Mouse (Mus musculus) right cerebral cortex, postnatal 36 days (tissue): Measurements from ENCODE around the gene Mucl3.

Experiments used
- DNase-seq, 2 experiments: peaks; one replicate each; pipeline ENCODE4 v3.0.0; 2022; ENCODE audit warnings: low spot score in 2 of 2, mixed read lengths in 1 of 2

The Mucl3 gene

DNA sequence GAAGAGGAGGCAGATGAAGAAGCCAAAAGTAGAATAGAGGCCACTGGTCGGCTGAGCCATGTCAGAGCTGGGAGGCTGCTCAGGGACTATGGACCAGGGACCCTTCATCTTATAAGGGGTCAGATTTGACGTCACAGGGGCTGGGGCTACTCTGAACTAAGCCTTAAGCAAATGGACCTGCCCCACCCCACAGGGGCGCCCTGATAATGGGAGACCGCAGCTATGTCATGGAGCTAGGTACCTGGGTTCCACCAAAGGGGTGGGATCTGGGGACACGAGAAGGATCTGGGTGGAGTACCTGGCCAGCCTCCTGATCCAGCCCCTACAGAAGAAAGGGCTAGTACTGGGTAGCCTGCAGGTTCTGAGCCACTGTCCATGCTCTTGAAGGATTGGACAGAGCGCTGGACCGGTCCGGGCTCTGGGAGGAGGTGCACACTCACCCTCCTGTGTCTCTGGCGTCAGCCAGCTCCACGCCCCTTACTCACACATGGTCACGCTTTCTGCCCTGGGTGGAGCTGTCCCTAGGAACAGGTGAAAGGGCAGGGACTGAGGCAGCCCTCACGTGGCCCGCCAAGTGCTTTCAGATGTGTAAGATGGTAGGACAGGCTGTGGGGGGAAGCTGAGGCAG is at the start of gene Mucl3:
Gene Mucl3 (minus strand): TSS at position 87 of the 628 bp plus-strand sequence.
- DNase-seq = no peak

DNA sequence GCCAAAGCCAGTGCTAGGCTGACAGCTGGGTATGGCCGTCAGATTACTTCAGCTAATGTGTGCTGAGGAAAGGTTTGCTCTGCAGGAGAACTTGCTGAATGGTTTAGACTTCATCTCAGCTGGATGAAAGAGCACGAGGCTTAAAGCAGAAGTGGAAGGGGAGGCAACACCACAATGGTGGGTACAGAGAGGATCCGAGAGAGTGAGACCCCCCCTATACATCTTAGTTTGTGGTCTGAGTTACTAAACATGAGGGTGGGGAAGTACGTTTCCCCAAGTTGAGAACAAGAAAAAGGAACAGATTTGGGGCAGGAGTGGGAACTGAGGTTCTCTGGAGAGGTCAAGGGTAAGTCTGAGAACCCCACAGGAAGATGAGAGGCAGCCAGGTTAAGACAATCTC is 48.9 kb upstream of the Mucl3 start:
- no peak for DNase-seq

DNA sequence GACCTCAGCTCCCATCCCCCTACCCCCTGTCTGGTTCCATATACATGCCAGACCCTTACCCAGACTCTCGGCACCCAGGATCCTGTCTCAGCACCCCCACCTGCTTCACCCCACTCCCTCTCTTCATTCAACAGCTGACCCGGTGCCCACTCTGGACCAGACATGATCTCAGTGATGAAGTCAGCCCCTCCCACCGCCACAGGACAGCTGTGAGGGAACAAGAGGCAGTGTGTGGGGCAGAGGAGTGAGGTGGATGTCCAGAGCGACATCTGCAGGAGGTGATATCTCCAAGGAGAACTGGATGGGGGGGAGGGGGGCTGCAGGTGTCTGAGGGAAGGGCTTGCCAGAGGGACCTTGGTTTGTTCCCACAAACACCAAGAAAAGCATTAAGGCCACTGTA is 48.3 kb upstream of the Mucl3 start:
- DNase-seq = no peak

DNA sequence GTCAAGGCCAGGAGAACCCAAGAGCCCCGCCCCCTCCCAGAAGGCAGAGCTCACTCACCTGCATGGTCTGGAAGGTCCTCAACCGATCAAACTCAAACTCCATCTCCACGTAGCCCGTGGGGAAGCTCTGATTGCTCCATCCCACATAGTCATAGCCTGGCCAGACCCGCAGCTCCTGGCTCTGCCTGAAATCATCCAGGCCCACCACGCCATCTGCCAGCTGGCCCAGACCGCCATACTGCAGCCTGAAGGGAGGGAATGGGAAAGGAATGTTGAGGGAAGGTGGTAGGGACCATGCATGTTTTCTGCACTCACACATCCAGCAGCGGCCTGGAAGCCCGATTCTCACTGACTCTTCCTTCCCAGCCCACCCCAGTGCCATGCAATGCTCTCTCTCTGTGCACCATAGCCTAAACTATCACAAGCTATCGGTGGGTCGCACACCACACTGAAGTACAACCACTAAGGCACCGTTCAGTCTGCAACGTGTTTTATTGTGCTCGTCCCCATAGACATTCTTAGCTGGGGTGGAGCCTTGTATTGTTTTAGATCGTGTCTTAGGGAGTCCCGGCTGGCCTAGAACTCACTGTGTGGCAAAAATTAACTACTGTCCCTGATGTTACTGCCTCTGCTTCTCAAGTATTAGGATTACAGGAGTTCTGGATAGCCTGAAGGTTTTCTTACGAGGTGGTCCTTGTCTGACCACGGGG is 46.6 kb upstream of the Mucl3 start:
- no peak for DNase-seq

DNA sequence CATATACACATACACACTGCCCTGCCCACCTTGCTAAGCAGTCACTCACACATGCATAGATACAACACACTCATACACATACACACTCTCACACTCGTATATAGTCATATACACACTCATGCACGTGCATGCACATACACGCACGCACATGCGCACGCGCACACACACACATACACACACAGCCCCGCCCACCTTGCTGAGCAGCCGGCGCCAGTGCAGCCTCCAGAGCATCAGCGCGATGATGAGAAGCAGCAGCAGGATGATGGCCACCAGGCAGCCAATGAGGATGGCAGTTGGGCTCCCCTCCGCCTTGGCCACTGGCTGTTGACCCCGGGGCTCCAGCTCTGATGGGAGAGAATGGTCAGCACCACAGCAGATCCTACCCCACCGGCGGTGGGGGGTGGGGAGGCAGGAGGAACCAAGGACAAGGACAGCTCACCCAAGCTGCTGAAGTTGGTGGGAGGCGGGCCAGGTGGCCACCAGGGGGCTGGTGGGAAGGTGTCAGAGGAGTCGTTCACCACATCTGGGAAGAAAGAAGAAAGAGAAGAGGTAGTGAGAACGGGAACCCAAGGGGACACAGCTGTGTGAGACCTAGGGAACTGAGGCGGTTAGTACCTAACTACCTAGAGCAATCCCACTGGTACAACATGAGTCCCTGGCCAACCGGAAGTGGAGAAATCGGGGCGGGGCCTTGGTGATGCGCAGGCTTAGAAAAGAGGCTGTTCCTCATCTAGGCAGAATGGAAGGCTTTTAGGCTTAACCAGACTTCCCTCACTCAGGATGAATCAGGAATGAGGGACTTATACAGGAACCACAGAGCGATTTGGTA is 45.1 kb upstream of the Mucl3 start:
- no peak for DNase-seq

DNA sequence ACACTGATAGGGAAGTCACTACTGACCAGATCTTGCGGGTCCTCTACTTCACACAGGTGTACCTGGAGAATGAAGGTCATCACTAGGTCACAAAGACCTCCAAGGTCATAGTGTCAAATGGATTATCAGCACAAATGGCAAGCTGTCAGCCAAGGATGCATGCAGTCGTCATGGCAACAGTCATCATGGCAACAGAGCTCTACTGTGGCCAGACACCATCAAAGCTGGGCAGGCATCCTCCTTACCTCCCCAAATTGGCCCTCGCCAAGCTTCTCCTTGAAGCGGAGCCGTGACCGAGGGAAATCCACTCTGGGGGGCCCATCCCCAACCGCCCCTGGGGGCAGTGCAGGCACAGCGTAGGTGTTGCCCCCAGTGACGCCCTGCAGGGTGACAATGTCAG is 41.6 kb upstream of the Mucl3 start:
- no peak for DNase-seq

DNA sequence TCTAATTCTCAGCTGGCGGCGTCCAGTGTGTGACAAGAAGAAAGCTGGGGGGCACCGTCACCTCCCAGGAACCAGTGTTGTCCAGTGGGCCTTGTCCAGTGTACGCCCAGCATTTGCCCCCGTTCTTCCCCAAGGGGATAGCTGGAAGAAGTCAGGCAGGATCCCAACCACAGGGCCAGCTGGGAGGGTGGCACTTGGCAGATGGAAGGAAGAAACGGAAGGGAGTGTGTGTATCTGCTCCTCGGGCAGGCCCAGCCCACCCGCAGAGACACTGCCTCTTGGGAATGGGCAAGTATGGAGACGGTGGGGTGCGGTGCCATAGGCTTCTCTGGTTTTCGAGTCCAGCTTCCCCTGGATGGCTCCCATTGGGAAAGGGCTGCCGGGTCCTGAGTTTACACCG is 38.5 kb upstream of the Mucl3 start:
- DNase-seq = no peak

DNA sequence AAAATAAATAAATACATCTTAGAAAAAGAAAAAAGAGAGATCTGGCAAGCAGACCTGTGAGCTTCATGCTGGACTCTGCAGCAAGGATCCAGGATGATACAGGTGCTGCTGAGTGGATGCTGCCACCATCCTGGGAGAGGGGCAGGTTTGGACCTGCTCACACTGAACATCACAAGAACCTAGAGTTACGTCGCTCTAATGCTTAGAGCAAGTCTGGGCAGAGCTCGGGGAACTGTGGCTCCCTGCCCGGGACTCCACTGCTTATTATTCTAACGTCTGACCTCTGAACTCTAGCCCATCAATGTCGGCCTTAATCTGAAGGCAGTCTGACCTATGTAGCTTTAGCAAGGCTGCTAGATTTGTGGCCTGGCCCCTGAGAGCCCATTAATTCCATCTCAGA is 37.1 kb upstream of the Mucl3 start:
- no peak for DNase-seq

DNA sequence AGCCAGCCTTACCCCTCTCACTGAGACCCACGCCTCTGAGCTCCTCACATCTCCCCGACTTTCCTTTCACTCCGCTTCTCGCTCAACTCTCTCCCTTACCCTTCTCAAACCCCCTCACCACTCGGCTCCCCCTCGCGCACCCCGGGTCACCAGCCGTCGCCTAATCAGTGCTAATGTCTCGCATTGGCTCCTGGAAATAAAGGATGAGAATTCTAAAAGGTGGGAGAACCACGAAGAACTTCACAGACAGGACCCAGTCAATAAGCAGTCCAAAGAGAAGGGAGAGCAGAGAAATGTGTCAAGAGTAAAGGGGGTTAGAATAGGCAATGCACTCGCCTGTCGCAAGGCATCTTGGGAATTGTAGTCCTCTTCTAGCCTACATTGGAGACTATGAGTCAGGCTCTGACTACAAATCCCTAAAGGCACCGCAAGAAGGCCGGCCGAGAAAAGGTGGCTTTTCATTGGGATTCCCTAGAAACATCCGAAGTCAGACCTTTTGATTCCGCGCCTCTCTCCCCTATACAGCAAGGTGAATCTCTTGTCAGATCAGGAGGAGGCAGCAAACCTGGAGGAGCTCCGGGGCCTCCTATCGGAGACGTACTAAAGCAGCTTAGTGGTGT is 30.0 kb upstream of the Mucl3 start, which contains the start of gene Gtf2h4:
Gene Gtf2h4 (minus strand): TSS at position 324 of the 620 bp plus-strand sequence.
- peak; percentile 86 to 94 for DNase-seq

DNA sequence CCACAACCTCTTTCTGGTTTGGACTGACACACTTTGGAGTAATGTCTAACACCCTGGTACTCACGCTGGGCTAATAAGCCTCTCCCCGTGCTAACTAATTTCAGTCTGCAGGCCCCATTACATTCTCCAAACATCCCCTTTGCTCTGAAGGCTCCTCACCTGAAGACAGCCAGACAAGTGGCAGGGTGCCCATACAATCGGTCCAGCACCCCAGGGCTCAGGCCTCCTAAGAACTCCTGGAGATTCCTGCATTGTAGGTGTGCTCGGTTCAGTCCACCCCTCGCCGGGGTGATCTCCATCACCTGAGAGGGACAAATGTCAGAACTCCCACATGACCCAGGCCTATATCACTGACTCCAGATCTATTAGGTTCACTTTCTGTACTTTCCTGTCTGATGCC is 29.0 kb upstream of the Mucl3 start:
- DNase-seq = no peak

DNA sequence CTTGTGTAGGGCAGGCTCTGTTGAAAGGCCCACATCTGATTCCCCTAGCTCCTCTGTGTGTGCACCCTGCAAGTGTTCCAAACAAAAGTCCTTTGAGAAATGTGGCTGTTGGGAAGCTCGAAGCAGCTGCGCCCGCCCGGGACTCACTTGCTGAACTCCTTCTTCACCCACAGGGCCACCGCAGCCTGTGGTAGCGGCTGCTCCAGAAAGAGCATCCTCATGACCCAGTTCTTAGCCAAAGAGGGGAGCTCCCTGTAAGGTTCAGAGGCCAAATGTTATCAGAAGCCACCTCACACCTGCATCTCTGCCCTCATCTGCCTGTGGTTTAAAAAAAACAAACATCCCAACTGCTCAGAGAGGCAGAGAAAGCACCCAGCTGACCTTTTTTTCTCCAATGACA is 28.4 kb upstream of the Mucl3 start:
- DNase-seq = no peak

DNA sequence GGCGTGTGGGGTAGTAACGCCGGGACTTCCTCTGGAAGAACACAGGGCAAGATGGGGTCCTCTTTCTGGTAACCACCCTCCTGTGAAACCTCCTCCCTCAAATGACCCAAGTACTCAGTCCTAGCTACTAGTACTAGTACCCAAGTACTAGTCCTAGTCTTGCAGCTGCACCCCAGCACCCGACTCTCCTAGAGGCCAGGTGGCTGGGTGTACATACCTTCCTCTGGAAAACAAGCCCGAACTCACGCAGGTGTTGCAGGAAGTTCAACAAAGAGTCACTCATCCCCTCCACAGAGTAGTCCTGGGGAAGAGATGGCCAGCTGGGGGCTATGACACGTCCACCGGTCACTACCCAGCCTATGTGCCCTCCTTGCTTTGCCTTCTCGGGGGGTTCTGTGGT is 26.2 kb upstream of the Mucl3 start:
- DNase-seq = no peak

DNA sequence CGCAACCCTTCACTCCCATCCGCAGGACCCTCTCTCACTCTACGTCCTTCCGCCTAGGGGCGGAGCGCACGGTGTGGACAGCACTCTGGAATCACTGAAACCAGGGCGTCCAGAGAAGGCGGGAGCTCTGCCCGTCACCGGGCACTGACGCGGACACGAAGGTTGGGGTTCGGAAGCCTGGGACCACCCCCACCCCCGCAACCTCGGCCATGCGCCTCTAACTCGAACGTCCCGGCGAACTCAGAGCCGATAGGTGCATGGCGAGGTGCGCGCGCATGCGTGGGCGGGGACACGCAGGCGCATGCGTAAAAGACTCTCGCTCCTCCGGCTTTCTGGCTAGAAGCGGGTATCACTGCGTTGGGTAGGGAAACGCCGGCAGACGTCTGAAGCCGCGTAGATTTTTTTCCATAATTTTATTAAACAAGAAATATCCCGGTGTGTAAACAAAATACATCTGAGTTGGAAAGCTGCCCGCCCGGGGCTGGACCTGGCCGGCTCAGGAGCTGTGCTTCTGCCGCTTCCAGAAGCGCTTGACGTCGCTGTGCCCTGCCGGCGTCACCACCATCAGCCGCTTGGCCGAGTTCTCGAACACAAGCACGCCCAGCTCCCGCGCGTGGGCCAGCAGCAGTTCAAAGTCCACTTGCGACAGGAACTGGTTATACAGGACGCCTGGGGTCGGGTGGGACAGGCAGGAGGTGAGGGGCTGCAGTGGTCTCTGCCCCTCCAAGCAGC is 24.0 kb upstream of the Mucl3 start, which contains the start of gene Vars2:
Gene Vars2 (minus strand): TSS at position 259 of the 732 bp plus-strand sequence.
- DNase-seq = peak; percentile 96

DNA sequence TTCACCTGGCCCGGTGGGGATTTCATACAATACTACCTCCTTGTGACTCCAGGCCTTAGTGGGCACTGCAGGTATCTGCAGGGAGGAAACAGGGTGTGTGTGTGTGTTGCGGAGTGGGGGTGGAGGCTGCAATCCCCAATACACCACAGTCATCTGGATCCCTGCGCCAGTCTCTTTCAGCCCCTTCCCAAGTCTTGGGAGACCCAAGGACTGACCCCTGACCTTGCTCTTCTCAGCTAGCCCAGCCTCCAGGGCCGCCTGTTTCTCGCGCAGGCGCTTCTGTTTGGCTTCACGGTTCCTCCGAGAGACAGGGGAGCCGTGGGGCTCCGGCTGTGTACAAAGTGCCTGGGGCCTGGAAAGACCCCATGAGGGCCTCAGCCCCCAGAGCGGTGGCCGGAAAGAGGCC is 23.4 kb upstream of the Mucl3 start:
- no peak for DNase-seq

DNA sequence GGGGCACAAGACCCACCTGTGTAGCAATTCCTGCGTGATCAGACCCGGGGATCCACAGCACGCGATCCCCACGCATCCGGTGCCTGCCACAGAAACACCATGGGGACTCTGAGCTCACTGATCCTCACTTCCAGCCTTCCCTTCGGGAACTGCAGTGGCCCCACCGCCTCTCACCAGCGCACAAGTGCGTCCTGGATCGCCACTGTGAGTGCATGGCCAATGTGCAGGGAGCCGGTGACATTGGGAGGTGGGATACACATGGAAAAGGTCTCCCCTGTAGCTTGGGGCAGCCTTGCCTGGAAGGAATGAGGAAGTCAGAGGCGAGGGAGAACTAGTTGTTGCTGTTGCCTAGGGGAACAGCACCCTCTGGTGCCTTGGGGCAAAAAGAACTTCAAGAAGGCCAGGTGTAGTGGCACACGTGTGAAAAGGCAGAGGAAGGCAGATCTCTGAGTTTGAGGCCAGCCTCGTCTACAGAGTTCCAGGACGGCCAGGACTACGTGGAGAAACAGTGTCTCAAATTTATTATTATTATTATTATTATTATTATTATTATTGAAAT is 22.5 kb upstream of the Mucl3 start:
- peak in 1 of 2 experiments; percentile 32 for DNase-seq

DNA sequence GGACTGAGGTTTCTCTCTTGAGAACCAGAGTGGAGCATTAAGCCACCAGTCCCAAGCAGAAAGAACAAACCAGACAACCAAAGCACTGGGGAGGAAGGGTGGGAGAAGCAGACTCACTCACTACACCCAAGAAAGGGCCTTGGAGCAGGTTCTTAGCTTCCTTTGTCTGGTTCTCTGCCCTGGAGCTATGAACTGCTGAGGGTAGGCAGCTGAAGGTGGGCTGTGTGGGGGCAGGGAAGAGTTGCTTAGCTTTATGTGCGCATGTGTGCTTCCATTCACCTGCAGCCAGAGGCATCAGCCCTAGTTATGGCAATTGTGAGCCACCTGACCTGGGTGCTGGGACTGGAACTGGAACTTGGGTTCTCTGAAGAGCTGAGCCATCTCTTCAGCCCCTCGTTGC is 9.6 kb upstream of the Mucl3 start:
- DNase-seq = no peak

DNA sequence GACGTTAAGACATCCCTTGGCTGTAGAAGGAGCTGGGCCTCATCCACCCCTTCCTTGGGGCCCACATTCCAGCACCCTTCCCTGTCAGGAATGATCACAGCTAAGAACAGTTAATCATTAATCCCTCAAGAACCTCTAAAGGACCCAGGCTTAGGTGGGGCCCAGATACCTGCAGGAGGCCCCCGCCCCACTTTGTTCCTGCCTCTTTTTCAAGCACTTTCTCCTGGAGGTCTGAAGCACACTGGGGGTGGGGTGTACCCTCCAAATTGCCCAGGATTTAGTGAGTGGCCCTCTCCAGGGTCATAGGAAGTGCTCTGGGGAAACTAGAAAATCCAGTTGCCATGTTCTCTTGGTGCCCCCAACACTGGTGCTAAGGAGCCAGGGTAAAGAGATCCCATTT is 5.9 kb upstream of the Mucl3 start:
- no peak for DNase-seq

DNA sequence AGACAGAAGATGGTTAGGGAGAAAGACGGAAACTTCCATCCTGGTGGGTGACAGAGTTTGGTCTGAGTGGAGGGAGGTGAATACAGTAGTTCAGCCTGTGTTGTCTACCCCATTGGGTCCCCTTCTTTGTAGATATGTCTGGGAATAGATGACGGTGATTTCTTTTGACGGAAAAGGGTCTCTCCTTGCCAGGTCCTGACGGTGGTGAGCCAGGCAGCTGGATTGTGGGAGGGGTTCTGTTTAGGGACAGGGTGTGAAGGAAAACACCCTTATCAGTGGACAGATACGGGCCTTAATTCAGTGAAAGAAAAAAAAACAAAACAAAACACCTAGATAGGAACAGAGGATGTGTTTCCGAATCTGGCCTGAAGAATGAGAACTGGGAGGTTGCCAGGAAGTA is 4.1 kb downstream of the Mucl3 start:
- DNase-seq = no peak

DNA sequence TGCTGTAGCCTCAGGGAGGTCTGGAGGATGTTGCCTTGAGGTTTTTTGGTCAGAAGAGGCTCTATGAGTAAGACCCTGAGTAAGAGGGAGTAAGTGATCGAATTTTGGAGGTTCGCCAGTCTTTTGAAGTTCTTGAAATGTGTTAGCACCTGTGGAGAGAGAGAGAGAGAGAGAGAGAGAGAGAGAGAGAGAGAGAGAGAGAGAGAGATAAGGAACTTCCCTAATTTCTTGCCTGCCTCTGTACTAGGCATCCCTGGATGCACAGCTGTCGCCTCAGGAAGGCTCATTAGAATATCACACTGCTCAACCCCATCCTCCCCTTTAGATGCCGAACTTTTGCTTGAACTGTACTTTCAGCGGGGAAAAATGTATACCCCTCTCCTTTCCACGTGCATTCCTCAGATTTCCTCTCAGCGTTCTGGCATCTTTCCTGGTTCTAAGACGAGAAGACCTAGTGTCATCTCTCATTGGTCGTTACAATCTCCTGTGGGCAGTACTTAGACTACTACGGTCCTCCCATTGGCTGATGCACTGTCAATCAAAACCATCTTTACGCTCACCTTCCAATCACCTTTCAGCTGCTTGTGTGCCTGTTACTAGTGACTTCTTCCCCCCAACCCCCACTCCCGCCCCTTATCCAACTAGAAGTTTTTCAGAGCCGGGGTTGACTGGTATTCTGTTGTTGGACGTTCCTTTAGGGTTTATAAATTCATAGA is 4.9 kb downstream of the Mucl3 start:
- no peak for DNase-seq

DNA sequence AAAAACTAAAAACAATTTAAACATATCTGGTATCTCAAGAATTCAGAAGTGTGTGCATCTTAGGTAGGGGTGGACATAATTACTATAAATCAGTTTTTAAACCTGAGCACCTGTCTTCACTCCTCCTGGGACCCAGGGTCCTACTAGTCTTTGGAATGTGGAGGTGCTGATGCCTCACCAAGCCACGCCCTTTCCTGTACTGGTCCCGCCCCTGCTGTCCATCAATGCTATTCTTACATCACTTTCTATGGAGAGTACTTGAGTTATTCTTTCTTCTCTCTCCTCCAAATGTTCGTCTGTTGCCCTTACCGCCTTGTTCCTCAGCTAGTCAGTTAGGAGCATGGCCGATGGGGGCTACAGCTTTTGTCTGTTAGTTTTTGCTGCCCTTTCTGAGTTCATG is 7.1 kb downstream of the Mucl3 start:
- DNase-seq = peak in 1 of 2 experiments; percentile 38
